Mouse (Mus musculus) T-cell, adult 2 months (primary cell): ENCODE results near the gene Sgms1.
"Not testable (repeated sequence)": the region's sequence is repeated elsewhere in the genome, so short reads cannot be mapped to it uniquely, and the experiment has no call there.

Experiments
- DNase-seq: peaks from one replicate; pipeline ENCODE4 v3.0.0; 2022; ENCODE audit warnings: low spot score

Gene Sgms1

DNA sequence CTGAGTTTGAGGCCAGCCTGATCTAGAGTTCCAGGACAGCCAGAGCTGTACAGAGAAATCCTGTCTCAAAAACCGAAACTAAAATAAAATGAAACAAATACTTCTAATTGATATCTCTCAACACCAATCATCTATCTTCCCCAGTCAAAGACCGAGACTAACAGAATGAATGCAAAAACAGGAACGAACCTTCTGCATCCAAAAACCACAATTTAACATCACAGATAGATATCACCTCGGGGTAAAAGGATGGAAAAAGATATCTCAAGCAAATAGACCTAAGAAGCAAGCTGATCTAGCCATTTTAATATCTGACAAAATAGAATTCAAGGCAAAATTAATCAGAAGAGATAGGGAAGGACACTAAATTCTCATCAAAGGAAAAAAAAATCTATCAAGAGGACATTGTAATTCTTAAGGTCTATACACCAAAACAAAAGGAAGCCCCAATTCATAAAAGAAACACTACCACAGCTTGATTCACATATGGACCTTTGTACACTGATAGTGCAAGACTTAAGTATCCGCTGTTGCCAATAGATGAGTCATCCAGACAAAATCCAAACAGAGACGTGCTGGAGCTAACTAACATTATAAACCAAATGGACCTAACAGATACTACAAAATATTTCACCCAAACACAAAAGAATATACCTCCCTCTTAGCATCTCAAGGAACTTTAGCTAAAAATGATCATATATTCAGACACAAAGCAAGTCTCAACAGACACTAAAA, 301.6 kb downstream of the Sgms1 start:
- no peak for DNase-seq

DNA sequence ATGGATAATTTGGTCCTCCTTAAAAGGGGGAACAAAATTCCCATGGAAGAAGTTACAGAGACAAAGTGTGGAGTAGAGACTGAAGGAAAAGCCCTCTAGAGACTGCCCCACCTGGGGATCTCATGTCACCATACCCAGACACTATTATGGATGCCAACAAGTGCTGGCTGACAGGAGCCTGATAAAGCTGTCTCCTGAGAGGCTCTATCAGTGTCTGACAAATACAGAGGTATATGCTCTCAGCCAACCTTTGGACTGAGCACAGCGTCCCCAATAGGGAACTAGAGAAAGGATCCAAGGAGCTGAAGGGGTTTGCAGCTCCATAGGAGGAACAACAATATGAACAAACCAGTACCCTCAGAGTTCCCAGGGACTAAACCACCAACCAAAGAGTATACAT, 304.7 kb downstream of the Sgms1 start:
- not testable (repeated sequence) for DNase-seq
